Mouse (Mus musculus): Measurements from ENCODE around the gene Ube2o. TPM values are rescaled to one million over a fixed set of nuclear protein-coding genes. Genes with fewer than 3 reads are reported as not detected.

Gene Ube2o
- 26.2 and 27.8 TPM in 2 replicates for polyA plus RNA-seq (2012)

DNA sequence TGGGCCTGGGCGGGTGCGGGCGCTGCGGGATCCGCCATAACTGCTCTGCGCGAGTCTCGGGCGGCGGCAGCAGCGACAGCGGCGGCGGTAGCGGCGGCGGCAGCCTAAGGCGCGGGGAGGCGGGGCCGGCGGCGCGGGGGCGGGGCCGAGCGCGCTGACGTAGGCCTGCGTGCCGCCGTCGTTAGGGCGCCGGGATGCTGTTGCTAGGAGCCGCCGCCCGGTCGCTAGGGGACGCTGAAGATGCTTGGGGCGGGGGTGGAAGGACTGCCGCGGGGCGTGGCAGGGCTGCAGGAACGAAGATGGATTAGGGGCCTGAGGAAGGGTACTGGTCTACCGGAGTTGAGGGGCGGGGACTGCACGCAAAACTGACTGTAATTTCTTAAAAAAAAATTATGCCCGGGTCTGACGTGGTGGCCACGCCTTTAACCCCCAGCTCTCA, at the start of gene Ube2o:
Ube2o (minus strand) TSS at position 72 of the 439 bp plus-strand sequence.
- no peak for TF ChIP-seq GATA1 (IDR thresholded peaks at IDR 0.05; ENCODE audit: low read length)

GRCm38 (mm10) chr11:116630171-116630965, 49.1 kb upstream of the Ube2o start:
- no peak for TF ChIP-seq GATA1 (IDR thresholded peaks at IDR 0.05; ENCODE audit: low read length)

DNA sequence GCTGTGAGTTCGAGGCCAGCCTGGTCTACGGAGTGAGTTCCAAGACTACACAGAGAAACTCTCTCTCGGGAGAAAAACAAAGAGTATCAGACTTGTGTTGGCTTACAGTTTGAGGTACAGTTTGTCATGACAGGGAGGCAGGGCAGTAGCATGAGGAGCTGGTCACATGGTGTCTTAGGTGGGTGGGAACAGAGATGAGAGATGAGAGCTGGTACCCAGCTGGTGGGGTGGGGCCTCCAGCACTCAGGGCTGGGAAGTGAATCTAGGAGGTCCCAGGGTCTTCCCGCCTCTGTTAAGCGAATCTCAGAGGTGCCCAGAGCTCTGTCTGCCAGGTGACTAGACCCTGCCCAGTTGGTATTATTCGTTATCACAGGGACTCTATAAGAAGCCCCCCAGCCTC, 48.2 kb upstream of the Ube2o start:
- TF ChIP-seq GATA1 (IDR thresholded peaks at IDR 0.05; ENCODE audit: low read length), result no peak

- no peak for TF ChIP-seq GATA1 (IDR thresholded peaks at IDR 0.05; ENCODE audit: low read length)
These were observed 47.5 kb upstream of the Ube2o start for GRCm38 (mm10) chr11:116628712-116629111.

GRCm38 (mm10) chr11:116627072-116628020, 46.1 kb upstream of the Ube2o start:
- no peak for TF ChIP-seq GATA1 (IDR thresholded peaks at IDR 0.05; ENCODE audit: low read length)

- TF ChIP-seq GATA1 (IDR thresholded peaks at IDR 0.05; ENCODE audit: low read length), result no peak
These were observed 45.2 kb upstream of the Ube2o start, which contains the start of gene Rhbdf2 for GRCm38 (mm10) chr11:116626299-116627071. Rhbdf2 (minus strand) TSS chr11:116627019.

DNA sequence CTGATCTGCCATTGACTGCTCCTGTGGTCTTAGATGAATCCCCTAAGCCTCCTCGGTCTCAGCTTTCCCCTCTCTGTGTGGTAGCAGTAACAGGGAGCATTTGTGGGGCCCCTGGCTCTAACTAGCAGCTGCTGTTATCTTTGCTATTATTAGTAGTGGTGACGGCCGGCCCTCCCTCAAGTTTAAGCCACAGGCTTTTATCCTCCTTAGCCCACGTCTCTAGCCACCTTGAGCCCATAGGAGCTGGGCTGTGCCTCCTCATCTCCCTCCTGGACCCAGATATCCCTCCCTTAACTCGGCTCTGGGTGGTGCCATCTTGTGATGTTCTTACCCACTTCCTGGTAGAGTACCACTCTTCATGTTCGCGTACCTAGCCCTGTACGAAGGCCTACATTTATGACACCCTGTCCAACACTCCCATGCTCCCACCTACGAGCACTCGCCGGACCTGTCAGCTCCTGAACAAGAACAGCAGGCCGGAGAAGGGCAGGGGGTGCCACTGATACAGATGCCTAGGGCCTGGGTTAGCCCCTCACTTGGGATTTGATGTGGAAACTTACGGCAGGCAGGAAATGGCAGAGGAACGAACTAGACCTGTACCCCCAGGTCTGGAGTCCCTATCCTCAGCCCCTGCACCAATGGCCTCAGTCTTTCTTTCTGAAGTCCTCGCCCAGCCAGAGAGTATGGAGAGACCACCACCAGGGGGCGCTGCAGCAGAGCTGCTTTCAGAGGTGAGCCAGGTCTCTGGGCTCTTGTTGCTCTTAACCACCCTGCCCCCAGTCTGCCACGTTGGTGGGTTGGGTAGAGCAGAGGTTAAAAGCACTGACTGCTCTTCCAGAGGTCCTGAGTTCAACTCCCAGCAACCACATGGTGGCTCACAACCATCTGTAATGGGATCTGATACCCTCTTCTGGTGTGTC, 44.1 kb upstream of the Ube2o start:
- TF ChIP-seq GATA1 (IDR thresholded peaks at IDR 0.05; ENCODE audit: low read length), result no peak

GRCm38 (mm10) chr11:116624131-116624832, 43.0 kb upstream of the Ube2o start:
- no peak for TF ChIP-seq GATA1 (IDR thresholded peaks at IDR 0.05; ENCODE audit: low read length)

DNA sequence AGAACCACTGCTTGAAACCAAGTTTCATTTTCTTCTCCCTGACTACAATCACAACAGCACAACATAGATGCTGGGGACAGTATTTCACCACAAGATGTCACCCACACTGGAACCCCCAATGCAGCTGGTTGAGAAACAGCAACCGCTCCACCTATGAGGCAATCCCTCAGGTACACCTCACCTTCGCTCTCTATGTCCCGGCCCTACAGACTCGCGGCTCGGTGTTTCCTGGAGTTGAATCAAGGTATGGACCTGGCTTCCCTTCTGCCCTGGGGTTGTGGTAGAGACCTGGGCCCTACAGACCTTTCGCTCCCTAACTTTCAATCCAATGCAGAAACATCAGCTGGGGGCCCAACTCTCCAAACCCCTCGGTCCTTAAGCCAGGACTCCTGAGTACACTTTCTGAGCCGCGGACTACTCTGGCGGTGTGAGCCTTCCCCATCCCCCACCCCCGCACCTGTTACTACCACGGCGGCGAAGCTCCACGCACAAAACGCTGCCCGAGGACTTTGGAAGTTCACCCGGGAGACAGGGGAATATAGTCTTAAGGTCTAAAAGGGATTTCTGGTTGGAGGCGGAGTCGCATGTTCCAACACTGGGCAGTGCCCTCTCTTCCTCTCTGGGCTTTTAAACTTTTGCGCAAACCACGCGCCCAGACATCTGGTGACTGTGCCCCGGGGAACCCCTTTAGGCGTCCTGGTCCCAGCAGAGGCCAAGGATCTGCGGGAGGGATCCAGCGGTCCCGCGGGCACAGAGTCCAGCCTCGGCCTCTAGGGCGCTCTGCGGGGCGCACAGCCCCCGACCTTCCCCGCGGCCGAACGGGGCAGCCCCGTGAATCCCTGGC, 42.3 kb upstream of the Ube2o start:
- TF ChIP-seq GATA1 (IDR thresholded peaks at IDR 0.05; ENCODE audit: low read length), result no peak

- no peak for TF ChIP-seq GATA1 (IDR thresholded peaks at IDR 0.05; ENCODE audit: low read length)
These were observed 40.0 kb upstream of the Ube2o start for GRCm38 (mm10) chr11:116621258-116621704.

- no peak for TF ChIP-seq GATA1 (IDR thresholded peaks at IDR 0.05; ENCODE audit: low read length)
These were observed 39.5 kb upstream of the Ube2o start for GRCm38 (mm10) chr11:116620559-116621253.

DNA sequence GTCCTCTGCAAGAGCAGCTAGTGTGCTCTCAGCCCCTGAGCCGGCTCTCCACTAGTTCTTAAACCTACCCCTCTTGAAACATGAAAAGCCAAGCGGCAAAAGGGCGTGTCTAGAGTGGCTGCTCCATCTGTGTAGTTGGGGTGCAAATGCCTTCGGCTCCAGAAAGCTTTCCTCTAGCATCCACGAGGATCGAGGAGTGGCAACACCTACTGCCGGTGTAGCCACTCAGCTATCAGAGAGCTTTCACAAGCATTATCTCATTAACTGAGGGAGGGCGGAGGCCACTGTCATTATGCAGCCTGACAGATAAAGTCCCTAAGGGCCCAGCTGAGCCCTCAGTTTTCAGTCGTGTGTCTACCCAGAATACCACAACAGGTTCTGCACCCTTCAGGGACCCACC, 38.8 kb upstream of the Ube2o start:
- TF ChIP-seq GATA1 (IDR thresholded peaks at IDR 0.05; ENCODE audit: low read length), result peak; percentile 54
